Mouse (Mus musculus) liver, adult 2 months (tissue): ENCODE data around the gene Olfr748. TPM values are rescaled to one million over a fixed set of nuclear protein-coding genes. Genes with fewer than 3 reads are reported as not detected.
"Not testable (repeated sequence)": the region's sequence is repeated elsewhere in the genome, so short reads cannot be mapped to it uniquely, and the experiment has no call there.

Experiments used
- DNase-seq: peaks from one replicate; pipeline ENCODE4 v3.0.0-alpha.2; 2011; ENCODE audit warnings: low read depth, low spot score; ENCODE audit errors: extremely low read depth
- H3K27ac ChIP-seq: fragments of 200-500 bp; replicated peaks from 2 replicates; pipeline ENCODE4 v1.5.1; 2012; ENCODE audit warnings: low read depth, mild to moderate bottlenecking, control low read depth, inconsistent platforms, low read length; ENCODE audit not compliant: insufficient read depth
- H3K27me3 ChIP-seq: fragments of 200-500 bp; 2 replicates; pipeline ENCODE4 v1.6.1; 2012; ENCODE audit warnings: mild to moderate bottlenecking, moderate library complexity, low read length, inconsistent platforms; ENCODE audit not compliant: control insufficient read depth, insufficient read depth
- H3K36me3 ChIP-seq: fragments of 200-500 bp; 2 replicates; pipeline ENCODE4 v1.6.1; 2012; ENCODE audit warnings: low read length, inconsistent platforms; ENCODE audit not compliant: control insufficient read depth, insufficient read depth
- H3K4me1 ChIP-seq: fragments of 200-500 bp; 2 replicates; pipeline ENCODE4 v1.6.1; 2011; ENCODE audit warnings: low read length; ENCODE audit not compliant: control insufficient read depth, insufficient read depth
- H3K4me3 ChIP-seq: fragments of 200-500 bp; 2 replicates; pipeline ENCODE4 v1.5.1; 2011; ENCODE audit warnings: low read depth, mild to moderate bottlenecking, control low read depth, low read length, moderate library complexity; ENCODE audit not compliant: insufficient read depth
- H3K79me2 ChIP-seq: fragments of 200-500 bp; 2 replicates; pipeline ENCODE4 v1.6.1; 2012; ENCODE audit warnings: inconsistent platforms, mild to moderate bottlenecking, low read length, moderate library complexity; ENCODE audit not compliant: control insufficient read depth, insufficient read depth
- H3K9ac ChIP-seq: fragments of 200-500 bp; 2 replicates; pipeline ENCODE4 v1.6.1; 2012; ENCODE audit warnings: low read depth, mild to moderate bottlenecking, control low read depth, inconsistent platforms, low read length
- CTCF ChIP-seq: fragments of 200-500 bp; IDR thresholded peaks from 2 replicates; pipeline ENCODE4 v1.5.1; 2011; ENCODE audit warnings: low read depth, low read length, control low read depth
- POLR2A ChIP-seq: fragments of 200-500 bp; IDR thresholded peaks from 2 replicates; pipeline ENCODE4 v1.6.1; 2011; ENCODE audit warnings: low read length, control low read depth; ENCODE audit not compliant: insufficient read depth; ENCODE audit errors: extremely low read depth
- WGBS: fragments of 180-500 bp; shearing (Covaris S2); methylation state at CpG from one replicate; pipeline ENCODE4 v1.1.7; 2018; 5-methylcytosine and 5-hydroxymethylcytosine counted together
- polyA plus RNA-seq: library from polyadenylated mRNA; depleted of rRNA; stranded (reverse); fragments of >200 nt; gene quantifications from 2 replicates; pipeline ENCODE4 v1.2.3, GENCODE M21; 2012; rRNA removed
- total RNA-seq: library from RNA; depleted of rRNA; stranded (reverse); fragments of >200 nt; gene quantifications from 2 replicates; pipeline ENCODE4 v1.2.3, GENCODE M21; 2014; rRNA removed

Olfr748 gene
- total RNA-seq (not detected in 2 replicates), polyA plus RNA-seq (not detected in 2 replicates)

DNA sequence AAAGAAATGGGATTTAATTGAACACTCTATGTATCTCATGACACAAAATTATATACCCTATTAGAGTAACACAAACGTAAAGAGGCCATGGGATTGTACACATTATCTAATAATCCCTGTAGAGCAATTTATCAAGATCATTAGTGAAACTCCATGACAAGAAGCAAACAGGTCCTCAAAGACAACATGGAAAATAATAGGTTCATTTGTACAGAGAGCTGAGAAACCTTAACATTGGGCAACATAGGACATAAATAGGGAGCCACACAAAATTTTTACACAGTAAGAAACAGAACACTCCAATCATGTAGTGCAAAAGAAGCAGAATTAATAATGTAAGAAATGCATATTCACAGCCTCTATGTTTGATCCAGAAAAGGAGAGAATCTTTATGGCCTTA is at the start of gene Olfr748:
Gene Olfr748, plus strand, starts transcription at position 301 of the 400 bp plus-strand sequence.
- no peaks in the 10 kb centered on the region for H3K4me1 ChIP-seq
- no peaks in the 10 kb centered on the region for H3K36me3 ChIP-seq
- H3K4me3 ChIP-seq, result no peak within 1 kb of the TSS
- TF ChIP-seq POLR2A, result no peak
- H3K27me3 ChIP-seq, result no peaks in the 10 kb centered on the region
- H3K27ac ChIP-seq, result no peak within 1 kb of the TSS
- no peak for DNase-seq
- H3K9ac ChIP-seq, result no peak within 1 kb of the TSS
- WGBS, result 52% methylated on average over 1 of the region's 1 CpGs
- no peaks in the 10 kb centered on the region for H3K79me2 ChIP-seq

- Histone ChIP-seq H3K4me3 (no peak within 1 kb of the TSS), H3K4me1 (no peaks in the 10 kb centered on the region), H3K27me3 (no peaks in the 10 kb centered on the region), H3K79me2 (no peaks in the 10 kb centered on the region), H3K9ac (no peak within 1 kb of the TSS), H3K27ac (no peak within 1 kb of the TSS), H3K36me3 (no peaks in the 10 kb centered on the region)
- WGBS, result 87% methylated on average over 3 of the region's 3 CpGs
- TF ChIP-seq CTCF (no peak), POLR2A (no peak)
- no peak for DNase-seq
These were observed 14.1 kb upstream of the Olfr748 start, which contains the start of gene Olfr747 for GRCm38 (mm10) chr14:50693106-50693505. Gene Olfr747 (minus strand): TSS chr14:50693206.

DNA sequence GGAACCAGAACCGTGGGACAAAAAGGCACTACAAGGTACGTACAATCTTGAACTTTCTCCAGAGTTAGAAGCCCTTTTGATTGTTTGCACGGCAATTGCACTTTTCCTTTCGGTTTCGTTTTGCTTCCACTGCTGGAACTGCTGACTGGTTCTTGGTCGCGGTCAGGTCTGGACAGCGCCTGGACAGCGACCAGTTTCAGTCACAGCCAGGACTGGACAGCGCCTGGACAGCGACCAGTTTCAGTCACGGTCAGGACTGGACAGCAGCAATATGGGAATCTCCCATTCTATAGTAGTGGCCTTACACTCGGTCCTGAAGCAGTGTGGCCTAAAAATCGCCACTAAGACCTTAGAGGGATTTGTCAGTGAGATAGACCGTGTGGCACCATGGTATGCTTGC is 12.7 kb downstream of the Olfr748 start:
- not testable (repeated sequence) for DNase-seq, H3K36me3 ChIP-seq, H3K79me2 ChIP-seq, H3K4me3 ChIP-seq, H3K4me1 ChIP-seq, H3K9ac ChIP-seq, H3K27me3 ChIP-seq, H3K27ac ChIP-seq
- 91% methylated on average over 15 of the region's 15 CpGs for WGBS

- H3K4me3 ChIP-seq, DNase-seq, H3K79me2 ChIP-seq, H3K27me3 ChIP-seq, H3K36me3 ChIP-seq, H3K9ac ChIP-seq, H3K4me1 ChIP-seq, H3K27ac ChIP-seq: not testable (repeated sequence)
- WGBS, result 77% methylated on average over 4 of the region's 4 CpGs
These were observed 15.2 kb downstream of the Olfr748 start for GRCm38 (mm10) chr14:50722371-50722770.

DNA sequence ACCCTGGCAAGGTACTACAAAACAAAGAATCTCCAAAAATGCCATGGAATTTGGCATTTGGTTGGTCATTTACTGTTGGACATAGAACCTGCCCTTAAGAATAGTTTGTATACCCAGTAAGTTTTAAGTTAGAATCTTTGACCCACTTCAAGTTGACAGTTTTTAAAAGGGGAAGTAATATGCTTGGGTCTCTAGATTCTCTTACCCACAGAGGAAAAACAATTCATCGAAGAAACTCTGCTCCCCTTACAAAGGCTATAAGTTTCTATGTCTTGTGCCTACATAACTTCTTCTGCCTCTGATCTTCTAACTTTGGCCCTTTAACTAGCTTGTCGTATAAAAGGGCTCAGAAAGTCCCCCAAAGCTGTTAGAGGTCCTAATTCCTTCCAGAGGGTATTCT is 33.2 kb downstream of the Olfr748 start:
- no peaks in the 10 kb centered on the region for H3K36me3 ChIP-seq
- TF ChIP-seq CTCF, result no peak
- TF ChIP-seq POLR2A, result no peak
- DNase-seq, result no peak
- no peak overlapping the region for H3K4me3 ChIP-seq
- no peaks in the 10 kb centered on the region for H3K79me2 ChIP-seq
- H3K4me1 ChIP-seq, result no peaks in the 10 kb centered on the region
- 60% methylated on average over 2 of the region's 2 CpGs for WGBS
- H3K27me3 ChIP-seq, result no peaks in the 10 kb centered on the region
- H3K9ac ChIP-seq, result no peak overlapping the region
- H3K27ac ChIP-seq, result no peak overlapping the region

GRCm38 (mm10) chr14:50741584-50741983 is 34.4 kb downstream of the Olfr748 start:
- Histone ChIP-seq H3K4me1 (no peaks in the 10 kb centered on the region), H3K4me3 (no peak overlapping the region), H3K27me3 (no peaks in the 10 kb centered on the region), H3K27ac (no peak overlapping the region), H3K36me3 (no peaks in the 10 kb centered on the region), H3K9ac (no peak overlapping the region), H3K79me2 (no peaks in the 10 kb centered on the region)
- no peak for TF ChIP-seq CTCF
- no peak for TF ChIP-seq POLR2A
- DNase-seq, result no peak
- WGBS, result 76% methylated on average over 2 of the region's 2 CpGs
